Mouse (Mus musculus) lung, embryonic 14.5 days (tissue): ENCODE data around the gene Pak1. TPM values are rescaled to one million over a fixed set of nuclear protein-coding genes. Genes with fewer than 3 reads are reported as not detected.

ENCODE experiments used
- ATAC-seq: fragments of 200-750 bp; cut with Nextera tagmentation; 2 replicates; pipeline ENCODE4 v1.8.0; 2017; ENCODE audit warnings: mild to moderate bottlenecking, moderate TSS enrichment, moderate library complexity; ENCODE audit not compliant: insufficient read depth
- DNase-seq: peaks from one replicate; pipeline ENCODE4 v3.0.0-alpha.2; 2015
- H3K27ac ChIP-seq: fragments of 300-500 bp; sonication (generic); 2 replicates; pipeline ENCODE4 v1.5.1; 2014; ENCODE audit warnings: low read depth, mild to moderate bottlenecking, moderate library complexity
- H3K27me3 ChIP-seq: fragments of 300-500 bp; sonication (generic); 2 replicates; pipeline ENCODE4 v1.6.1; 2014; ENCODE audit warnings: low read length, control low read depth; ENCODE audit not compliant: insufficient read depth
- H3K36me3 ChIP-seq: fragments of 300-500 bp; sonication (generic); 2 replicates; pipeline ENCODE4 v1.6.1; 2014; ENCODE audit warnings: control low read depth; ENCODE audit not compliant: insufficient read depth
- H3K4me1 ChIP-seq: fragments of 300-500 bp; sonication (generic); 2 replicates; pipeline ENCODE4 v1.6.1; 2014; ENCODE audit warnings: antibody characterized with exemption, control low read depth; ENCODE audit not compliant: insufficient read depth
- H3K4me2 ChIP-seq: fragments of 300-500 bp; sonication (generic); 2 replicates; pipeline ENCODE4 v1.6.1; 2014; ENCODE audit warnings: mild to moderate bottlenecking
- H3K4me3 ChIP-seq: fragments of 300-500 bp; sonication (generic); 2 replicates; pipeline ENCODE4 v1.5.1; 2014; ENCODE audit warnings: low read depth, low read length
- H3K9ac ChIP-seq: fragments of 300-500 bp; sonication (generic); 2 replicates; pipeline ENCODE4 v1.6.1; 2014
- H3K9me3 ChIP-seq: fragments of 300-500 bp; sonication (generic); 2 replicates; pipeline ENCODE4 v1.6.1; 2016; ENCODE audit warnings: low read depth, low read length, control low read depth
- CTCF ChIP-seq: IDR thresholded peaks from 2 replicates; pipeline ENCODE4 v1.5.1; 2016; ENCODE audit warnings: antibody characterized with exemption, low read depth
- WGBS: fragments of 180-500 bp; shearing (Covaris S2); extraction: QIAGEN DNeasy Blood & Tissue Kit; methylation state at CpG from one replicate; pipeline ENCODE4 v1.1.7; 2014; 5-methylcytosine and 5-hydroxymethylcytosine counted together
- polyA plus RNA-seq: library from polyadenylated mRNA; unstranded; fragments of >200 nt; fragmentation: Nextera tagmentation; extraction: Ambion mirVana; gene quantifications from 2 replicates; pipeline ENCODE4 v1.2.1, GENCODE M21; 2014

Gene Pak1
- polyA plus RNA-seq, 1 experiment from 2014 or later: 19.2 TPM

- Histone ChIP-seq H3K27me3 (no peaks in the 10 kb centered on the region), H3K9ac (no peak overlapping the region), H3K4me3 (no peak overlapping the region), H3K27ac (no peak overlapping the region), H3K4me1 (no peaks in the 10 kb centered on the region), H3K36me3 (no peaks in the 10 kb centered on the region), H3K9me3 (no peaks in the 10 kb centered on the region), H3K4me2 (no peak overlapping the region)
- ATAC-seq (no peak), DNase-seq (no peak)
- TF ChIP-seq CTCF: no peak
- WGBS: 75% methylated on average over 2 of the region's 2 CpGs
Measured at GRCm38 (mm10) chr7:97832987-97833386, 44.6 kb downstream of the Pak1 start.

- Histone ChIP-seq H3K36me3 (no peaks in the 10 kb centered on the region), H3K4me1 (peaks cover 2% of the 10 kb centered on the region; the same call in 1 of the 2 replicates), H3K27ac (no peak overlapping the region), H3K27me3 (no peaks in the 10 kb centered on the region), H3K4me2 (no peak overlapping the region), H3K9me3 (no peaks in the 10 kb centered on the region), H3K4me3 (no peak overlapping the region), H3K9ac (no peak overlapping the region)
- TF ChIP-seq CTCF: no peak
- DNase-seq (no peak), ATAC-seq (no peak)
Measured at GRCm38 (mm10) chr7:97838574-97838973, 50.2 kb downstream of the Pak1 start.

- DNase-seq (peak; percentile 10), ATAC-seq (no peak)
- H3K4me1 ChIP-seq: peaks cover 2% of the 10 kb centered on the region; the same call in 1 of the 2 replicates
- no peaks in the 10 kb centered on the region for H3K27me3 ChIP-seq
- no peak overlapping the region for H3K4me2 ChIP-seq
- no peaks in the 10 kb centered on the region for H3K9me3 ChIP-seq
- no peak overlapping the region for H3K27ac ChIP-seq
- H3K36me3 ChIP-seq: no peaks in the 10 kb centered on the region
- H3K4me3 ChIP-seq: no peak overlapping the region
- no peak overlapping the region for H3K9ac ChIP-seq
- no peak for TF ChIP-seq CTCF
- 52% methylated on average over 5 of the region's 5 CpGs for WGBS
Measured at GRCm38 (mm10) chr7:97841311-97841710, 53.0 kb downstream of the Pak1 start.

GRCm38 (mm10) chr7:97842332-97842731 is 54.0 kb downstream of the Pak1 start:
- no peak overlapping the region for H3K27ac ChIP-seq
- DNase-seq: no peak
- H3K4me3 ChIP-seq: no peak overlapping the region
- TF ChIP-seq CTCF: no peak
- 63% methylated on average over 2 of the region's 2 CpGs for WGBS
- H3K27me3 ChIP-seq: no peaks in the 10 kb centered on the region
- no peaks in the 10 kb centered on the region for H3K9me3 ChIP-seq
- H3K9ac ChIP-seq: no peak overlapping the region
- H3K4me2 ChIP-seq: peak overlapping the region; percentile 63
- no peak; the same call in 1 of the 2 replicates for ATAC-seq
- H3K4me1 ChIP-seq: peaks cover 2% of the 10 kb centered on the region; the same call in 1 of the 2 replicates
- H3K36me3 ChIP-seq: no peaks in the 10 kb centered on the region

GRCm38 (mm10) chr7:97842806-97843570 is 54.6 kb downstream of the Pak1 start:
- Histone ChIP-seq H3K4me2 (peak overlapping the region; percentile 63), H3K9ac (peak overlapping the region; percentile 52), H3K4me3 (peak overlapping the region; percentile 37), H3K36me3 (no peaks in the 10 kb centered on the region), H3K9me3 (no peaks in the 10 kb centered on the region), H3K4me1 (peaks cover 2% of the 10 kb centered on the region; the same call in 1 of the 2 replicates), H3K27me3 (no peaks in the 10 kb centered on the region), H3K27ac (peak overlapping the region; percentile 19; the same call in 1 of the 2 replicates)
- peak; percentile 98 for ATAC-seq
- TF ChIP-seq CTCF: peak; percentile 37
- WGBS: 5% methylated on average over 22 of the region's 22 CpGs
- DNase-seq: peak; percentile 87

GRCm38 (mm10) chr7:97844419-97844818 is 56.1 kb downstream of the Pak1 start:
- WGBS: 75% methylated on average over 3 of the region's 3 CpGs
- no peak for TF ChIP-seq CTCF
- H3K9ac ChIP-seq: no peak overlapping the region
- H3K27me3 ChIP-seq: no peaks in the 10 kb centered on the region
- H3K36me3 ChIP-seq: no peaks in the 10 kb centered on the region
- DNase-seq: no peak
- ATAC-seq: no peak
- H3K9me3 ChIP-seq: no peaks in the 10 kb centered on the region
- peaks cover 2% of the 10 kb centered on the region; the same call in 1 of the 2 replicates for H3K4me1 ChIP-seq
- no peak overlapping the region for H3K27ac ChIP-seq
- no peak overlapping the region for H3K4me3 ChIP-seq
- no peak overlapping the region for H3K4me2 ChIP-seq

GRCm38 (mm10) chr7:97845546-97845945 is 57.2 kb downstream of the Pak1 start:
- H3K36me3 ChIP-seq: no peaks in the 10 kb centered on the region
- ATAC-seq: no peak
- H3K27me3 ChIP-seq: no peaks in the 10 kb centered on the region
- no peak overlapping the region for H3K4me2 ChIP-seq
- no peak for TF ChIP-seq CTCF
- no peak overlapping the region for H3K27ac ChIP-seq
- 68% methylated on average over 2 of the region's 2 CpGs for WGBS
- H3K9ac ChIP-seq: no peak overlapping the region
- no peak overlapping the region for H3K4me3 ChIP-seq
- H3K9me3 ChIP-seq: no peaks in the 10 kb centered on the region
- DNase-seq: no peak
- peaks cover 2% of the 10 kb centered on the region; the same call in 1 of the 2 replicates for H3K4me1 ChIP-seq
